Mouse (Mus musculus) embryonic facial prominence, embryonic 14.5 days (tissue): ENCODE data around the gene Foxp1. TPM values are rescaled to one million over a fixed set of nuclear protein-coding genes. Genes with fewer than 3 reads are reported as not detected.
A peak's percentile ranks its signal among the peaks of the same experiment; 100 is the strongest.

Experiments
- ATAC-seq: fragments of 200-750 bp; cut with Nextera tagmentation; 2 replicates; pipeline ENCODE4 v1.8.0; 2017; ENCODE audit warnings: low read depth, moderate number of reproducible peaks, moderate TSS enrichment
- DNase-seq: peaks from one replicate; pipeline ENCODE4 v3.0.0-alpha.2; 2015; ENCODE audit warnings: low spot score
- H3K27ac ChIP-seq: fragments of 300-500 bp; sonication (generic); replicated peaks from 2 replicates; pipeline ENCODE4 v1.5.1; 2014; ENCODE audit warnings: low read depth, mild to moderate bottlenecking, low read length, moderate library complexity
- H3K27me3 ChIP-seq: fragments of 300-500 bp; sonication (generic); replicated peaks from 2 replicates; pipeline ENCODE4 v1.6.1; 2014; ENCODE audit warnings: low read length; ENCODE audit not compliant: control insufficient read depth, insufficient read depth
- H3K36me3 ChIP-seq: fragments of 300-500 bp; sonication (generic); 2 replicates; pipeline ENCODE4 v1.6.1; 2014; ENCODE audit warnings: low read length, mixed read lengths; ENCODE audit not compliant: control insufficient read depth, insufficient read depth
- H3K4me1 ChIP-seq: fragments of 300-500 bp; sonication (generic); 2 replicates; pipeline ENCODE4 v1.6.1; 2014; ENCODE audit warnings: antibody characterized with exemption, low read length; ENCODE audit not compliant: control insufficient read depth, insufficient read depth
- H3K4me2 ChIP-seq: fragments of 300-500 bp; sonication (generic); 2 replicates; pipeline ENCODE4 v1.6.1; 2014; ENCODE audit warnings: low read depth, mild to moderate bottlenecking, low read length, moderate library complexity, mixed read lengths
- H3K4me3 ChIP-seq: fragments of 300-500 bp; sonication (generic); 2 replicates; pipeline ENCODE4 v1.5.1; 2014; ENCODE audit warnings: low read depth, mild to moderate bottlenecking, low read length
- H3K9ac ChIP-seq: fragments of 300-500 bp; sonication (generic); 2 replicates; pipeline ENCODE4 v1.6.1; 2014; ENCODE audit warnings: low read depth, mild to moderate bottlenecking, low read length, moderate library complexity, mixed read lengths
- H3K9me3 ChIP-seq: fragments of 300-500 bp; sonication (generic); 2 replicates; pipeline ENCODE4 v1.6.1; 2016; ENCODE audit warnings: low read length; ENCODE audit not compliant: control insufficient read depth
- WGBS: fragments of 180-500 bp; shearing (Covaris S2); extraction: QIAGEN DNeasy Blood & Tissue Kit; methylation state at CpG from one replicate; pipeline ENCODE4 v1.1.7; 2014; 5-methylcytosine and 5-hydroxymethylcytosine counted together
- polyA plus RNA-seq: library from polyadenylated mRNA; unstranded; fragments of >200 nt; fragmentation: Nextera tagmentation; extraction: Ambion mirVana; gene quantifications from 2 replicates; pipeline ENCODE4 v1.2.1, GENCODE M21; 2014

Foxp1 gene
- polyA plus RNA-seq, 1 experiment from 2014 or later, result 80.1 TPM

GRCm38 (mm10) chr6:98998971-98999932 lies 523.3 kb downstream of the Foxp1 start:
- H3K36me3 ChIP-seq, result peaks cover 18% of the 10 kb centered on the region; the same call in 1 of the 2 replicates
- DNase-seq (peak; percentile 13), ATAC-seq (0 out of 2 replicates have a peak, but pooled peaks have one; percentile 5)
- 74% methylated on average over 35 of the region's 35 CpGs for WGBS
- peaks cover 3% of the 10 kb centered on the region; the same call in 1 of the 2 replicates for H3K4me1 ChIP-seq
- no peaks in the 10 kb centered on the region for H3K9me3 ChIP-seq
- no peak overlapping the region for H3K27ac ChIP-seq
- H3K9ac ChIP-seq, result no peak overlapping the region
- no peak overlapping the region for H3K4me3 ChIP-seq
- H3K4me2 ChIP-seq, result no peak overlapping the region
- no peaks in the 10 kb centered on the region for H3K27me3 ChIP-seq

GRCm38 (mm10) chr6:98997742-98998141 lies 524.8 kb downstream of the Foxp1 start:
- ATAC-seq (no peak), DNase-seq (no peak)
- no peak overlapping the region for H3K4me2 ChIP-seq
- H3K4me3 ChIP-seq, result no peak overlapping the region
- H3K27ac ChIP-seq, result no peak overlapping the region
- no peaks in the 10 kb centered on the region for H3K27me3 ChIP-seq
- H3K9ac ChIP-seq, result no peak overlapping the region
- peaks cover 13% of the 10 kb centered on the region; the same call in 1 of the 2 replicates for H3K36me3 ChIP-seq
- WGBS, result 83% methylated on average over 9 of the region's 9 CpGs
- H3K4me1 ChIP-seq, result peaks cover 6% of the 10 kb centered on the region
- H3K9me3 ChIP-seq, result no peaks in the 10 kb centered on the region

GRCm38 (mm10) chr6:98996822-98997221 lies 525.7 kb downstream of the Foxp1 start:
- Histone ChIP-seq H3K27me3 (no peaks in the 10 kb centered on the region), H3K9ac (no peak overlapping the region), H3K27ac (no peak overlapping the region), H3K4me2 (no peak overlapping the region), H3K4me1 (peaks cover 6% of the 10 kb centered on the region), H3K36me3 (peaks cover 4% of the 10 kb centered on the region; the same call in 1 of the 2 replicates), H3K9me3 (no peaks in the 10 kb centered on the region), H3K4me3 (no peak overlapping the region)
- 92% methylated on average over 2 of the region's 2 CpGs for WGBS
- DNase-seq, result no peak
- ATAC-seq, result no peak

- ATAC-seq, result no peak
- Histone ChIP-seq H3K4me1 (peaks cover 6% of the 10 kb centered on the region), H3K9me3 (no peaks in the 10 kb centered on the region), H3K9ac (no peak overlapping the region), H3K27ac (no peak overlapping the region), H3K27me3 (no peaks in the 10 kb centered on the region), H3K4me3 (no peak overlapping the region), H3K4me2 (no peak overlapping the region), H3K36me3 (no peaks in the 10 kb centered on the region)
- 97% methylated on average over 1 of the region's 1 CpGs for WGBS
- no peak for DNase-seq
Observed at GRCm38 (mm10) chr6:98996346-98996745, 526.2 kb downstream of the Foxp1 start.

GRCm38 (mm10) chr6:98995681-98996080 lies 526.8 kb downstream of the Foxp1 start:
- Histone ChIP-seq H3K4me2 (no peak overlapping the region), H3K36me3 (no peaks in the 10 kb centered on the region), H3K27ac (no peak overlapping the region), H3K9me3 (no peaks in the 10 kb centered on the region), H3K9ac (no peak overlapping the region), H3K27me3 (no peaks in the 10 kb centered on the region), H3K4me1 (peaks cover 6% of the 10 kb centered on the region), H3K4me3 (no peak overlapping the region)
- DNase-seq (no peak), ATAC-seq (no peak)
- 86% methylated on average over 4 of the region's 4 CpGs for WGBS

GRCm38 (mm10) chr6:98994902-98995301 lies 527.6 kb downstream of the Foxp1 start:
- peaks cover 6% of the 10 kb centered on the region for H3K4me1 ChIP-seq
- H3K4me2 ChIP-seq, result no peak overlapping the region
- no peaks in the 10 kb centered on the region for H3K27me3 ChIP-seq
- DNase-seq (no peak), ATAC-seq (no peak)
- no peaks in the 10 kb centered on the region for H3K36me3 ChIP-seq
- H3K4me3 ChIP-seq, result no peak overlapping the region
- WGBS, result 83% methylated on average over 4 of the region's 4 CpGs
- H3K9me3 ChIP-seq, result no peaks in the 10 kb centered on the region
- H3K27ac ChIP-seq, result no peak overlapping the region
- no peak overlapping the region for H3K9ac ChIP-seq

GRCm38 (mm10) chr6:98994104-98994787 lies 528.3 kb downstream of the Foxp1 start:
- no peaks in the 10 kb centered on the region for H3K36me3 ChIP-seq
- DNase-seq, result peak; percentile 42
- H3K27ac ChIP-seq, result no peak overlapping the region
- H3K4me1 ChIP-seq, result peaks cover 6% of the 10 kb centered on the region
- H3K4me2 ChIP-seq, result no peak overlapping the region
- H3K27me3 ChIP-seq, result no peaks in the 10 kb centered on the region
- no peak overlapping the region for H3K9ac ChIP-seq
- no peak overlapping the region for H3K4me3 ChIP-seq
- no peaks in the 10 kb centered on the region for H3K9me3 ChIP-seq
- WGBS, result 75% methylated on average over 21 of the region's 21 CpGs
- peak; percentile 71 for ATAC-seq

- H3K4me2 ChIP-seq, result no peak overlapping the region
- H3K27ac ChIP-seq, result no peak overlapping the region
- no peak overlapping the region for H3K4me3 ChIP-seq
- WGBS, result 72% methylated on average over 3 of the region's 3 CpGs
- no peaks in the 10 kb centered on the region for H3K9me3 ChIP-seq
- peaks cover 3% of the 10 kb centered on the region; the same call in 1 of the 2 replicates for H3K4me1 ChIP-seq
- H3K9ac ChIP-seq, result no peak overlapping the region
- ATAC-seq, result no peak
- H3K27me3 ChIP-seq, result no peaks in the 10 kb centered on the region
- no peak for DNase-seq
- peaks cover 3% of the 10 kb centered on the region; the same call in 1 of the 2 replicates for H3K36me3 ChIP-seq
Observed at GRCm38 (mm10) chr6:98993231-98993630, 529.3 kb downstream of the Foxp1 start.
